Mouse (Mus musculus) G1E (cell line): ENCODE measurements around the gene Syne2.

Experiments used
- CTCF ChIP-seq: IDR thresholded peaks from 2 replicates; pipeline ENCODE4 v1.5.1; 2012; ENCODE audit warnings: low read depth, low read length, inconsistent platforms, mixed read lengths
- GATA1 ChIP-seq: IDR thresholded peaks from 2 replicates; pipeline ENCODE4 v1.6.1; 2012; ENCODE audit warnings: borderline replicate concordance, low read length, inconsistent platforms, mixed read lengths
- POLR2AphosphoS5 ChIP-seq: IDR thresholded peaks from 2 replicates; pipeline ENCODE4 v1.6.1; 2012; ENCODE audit warnings: low read depth, low read length, inconsistent platforms; ENCODE audit not compliant: insufficient replicate concordance
- TAL1 ChIP-seq: conservative IDR thresholded peaks from 2 replicates; pipeline ENCODE4 v1.6.1; 2012; ENCODE audit warnings: low read depth, low read length, inconsistent platforms, mixed read lengths

DNA sequence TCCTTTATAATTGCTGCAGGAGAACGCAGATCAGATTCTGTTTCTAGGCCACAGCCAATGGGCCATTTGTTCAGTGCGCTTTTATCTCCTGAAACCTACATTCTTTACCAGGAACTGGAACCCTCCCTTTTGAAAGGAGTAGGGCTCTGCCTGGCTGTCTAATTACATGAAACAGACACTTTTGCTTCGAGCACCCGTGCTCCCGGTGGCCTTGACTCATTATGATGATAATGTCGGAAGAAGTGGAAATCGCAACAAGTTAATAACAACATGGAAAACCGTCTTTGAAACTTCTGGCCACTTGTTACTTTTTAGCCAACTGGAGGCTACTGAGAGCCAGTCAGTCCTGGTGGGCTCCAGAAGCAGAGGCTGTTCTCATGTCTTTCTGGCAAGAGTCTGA is 165.4 kb downstream of the Syne2 start:
- TF ChIP-seq GATA1: no peak
- no peak for TF ChIP-seq POLR2AphosphoS5
- no peak for TF ChIP-seq CTCF
- TF ChIP-seq TAL1: no peak
